Mouse (Mus musculus) lung, postnatal 0 days (tissue): Measurements from ENCODE around the gene Ctnna3.

Source experiments
- CTCF ChIP-seq: IDR thresholded peaks from 2 replicates; pipeline ENCODE4 v1.5.1; 2016; ENCODE audit warnings: antibody characterized with exemption, mild to moderate bottlenecking
- EP300 ChIP-seq: IDR thresholded peaks from 2 replicates; pipeline ENCODE4 v1.6.1; 2016; ENCODE audit warnings: antibody characterized with exemption, mild to moderate bottlenecking, control low read depth

DNA sequence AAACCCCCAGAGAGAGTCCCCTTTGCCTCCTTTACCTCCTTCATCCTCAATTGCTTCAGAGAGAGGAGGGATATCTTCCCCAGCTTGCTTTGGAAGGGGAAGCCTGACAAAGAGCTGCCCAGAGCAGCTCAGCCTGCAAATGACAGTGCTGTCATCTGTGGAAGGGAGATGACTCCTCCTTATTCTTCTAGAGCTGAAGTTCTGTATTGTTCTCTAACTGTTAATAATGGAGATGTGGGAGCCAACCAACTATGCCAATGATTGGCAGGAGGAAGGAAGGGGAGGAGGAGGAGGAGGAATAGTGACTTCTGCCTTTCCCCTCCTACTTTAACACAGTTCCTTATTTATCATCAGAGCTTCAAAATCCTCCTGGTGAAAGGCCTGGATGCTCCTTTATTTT lies 875.9 kb downstream of the Ctnna3 start:
- no peak for TF ChIP-seq CTCF
- no peak for TF ChIP-seq EP300
